Mouse (Mus musculus): ENCODE results near the gene Nme8.

Gene Nme8

GRCm38 (mm10) chr13:19649824-19650223 is 47.8 kb downstream of the Nme8 start:
- in situ Hi-C loops (cut with MboI; ENCODE audit: unreplicated experiment in 2 of 2) = loop anchor here (10.0 to 25.0 kb wide), 3 partner anchors 495 to 1588 kb away; no protein-coding TSS in a partner anchor

GRCm38 (mm10) chr13:19644225-19644624 is 53.4 kb downstream of the Nme8 start:
- in situ Hi-C loops (cut with MboI; ENCODE audit: unreplicated experiment in 2 of 2) = loop anchor here (5.0 to 10.0 kb wide), 4 partner anchors 38 to 489 kb away; no protein-coding TSS in a partner anchor

- in situ Hi-C loops (cut with MboI; ENCODE audit: unreplicated experiment in 2 of 2) = loop anchor here (5.0 to 10.0 kb wide), 4 partner anchors 39 to 489 kb away; no protein-coding TSS in a partner anchor
Measured at GRCm38 (mm10) chr13:19643519-19643918, 54.1 kb downstream of the Nme8 start.

GRCm38 (mm10) chr13:19640203-19640851 is 57.3 kb downstream of the Nme8 start:
- in situ Hi-C loops (cut with MboI; ENCODE audit: unreplicated experiment in 2 of 2) = loop anchor here (5.0 to 10.0 kb wide), 4 partner anchors 42 to 486 kb away; no protein-coding TSS in a partner anchor

- in situ Hi-C loops (cut with MboI; ENCODE audit: unreplicated experiment in 2 of 2) = loop anchor here (5.0 kb wide), 2 partner anchors 199 to 274 kb away; no protein-coding TSS in a partner anchor
Measured at GRCm38 (mm10) chr13:19636131-19636530, 61.5 kb downstream of the Nme8 start.

GRCm38 (mm10) chr13:19630768-19631709 is 66.6 kb downstream of the Nme8 start:
- in situ Hi-C loops (cut with MboI; ENCODE audit: unreplicated experiment in 2 of 2) = loop anchor here in 1 of 2 experiments (5.0 kb wide), 1 partner anchor 349 kb away; no protein-coding TSS in a partner anchor

GRCm38 (mm10) chr13:19626473-19626872 is 71.1 kb downstream of the Nme8 start:
- in situ Hi-C loops (cut with MboI; ENCODE audit: unreplicated experiment in 2 of 2) = loop anchor here in 1 of 2 experiments (10.0 kb wide), 1 partner anchor 172 kb away; no protein-coding TSS in a partner anchor

- in situ Hi-C loops (cut with MboI; ENCODE audit: unreplicated experiment in 2 of 2) = loop anchor here in 1 of 2 experiments (10.0 kb wide), 1 partner anchor 170 kb away; no protein-coding TSS in a partner anchor
Measured at GRCm38 (mm10) chr13:19624632-19625320, 72.8 kb downstream of the Nme8 start.

- in situ Hi-C loops (cut with MboI; ENCODE audit: unreplicated experiment in 2 of 2) = loop anchor here in 1 of 2 experiments (10.0 kb wide), 1 partner anchor 169 kb away; no protein-coding TSS in a partner anchor
Measured at GRCm38 (mm10) chr13:19623228-19623905, 74.2 kb downstream of the Nme8 start.

- in situ Hi-C loops (cut with MboI; ENCODE audit: unreplicated experiment in 2 of 2) = loop anchor here in 1 of 2 experiments (10.0 kb wide), 1 partner anchor 168 kb away; no protein-coding TSS in a partner anchor
Measured at GRCm38 (mm10) chr13:19622573-19623227, 74.9 kb downstream of the Nme8 start, which contains the start of gene Sfrp4. TSS of gene Sfrp4 (plus strand) at chr13:19623104.

- in situ Hi-C loops (cut with MboI; ENCODE audit: unreplicated experiment in 2 of 2) = no loop called here
Measured at GRCm38 (mm10) chr13:19619216-19619927, 78.2 kb downstream of the Nme8 start, which contains the start of gene Epdr1. TSS of gene Epdr1 (minus strand) at chr13:19619927.

GRCm38 (mm10) chr13:19618841-19619215 is 78.8 kb downstream of the Nme8 start:
- in situ Hi-C loops (cut with MboI; ENCODE audit: unreplicated experiment in 2 of 2) = no loop called here

- in situ Hi-C loops (cut with MboI; ENCODE audit: unreplicated experiment in 2 of 2) = no loop called here
Measured at GRCm38 (mm10) chr13:19618081-19618480, 79.5 kb downstream of the Nme8 start.

- in situ Hi-C loops (cut with MboI; ENCODE audit: unreplicated experiment in 2 of 2) = no loop called here
Measured at GRCm38 (mm10) chr13:19614311-19614710, 83.3 kb downstream of the Nme8 start.

GRCm38 (mm10) chr13:19613426-19613825 is 84.2 kb downstream of the Nme8 start:
- in situ Hi-C loops (cut with MboI; ENCODE audit: unreplicated experiment in 2 of 2) = no loop called here

GRCm38 (mm10) chr13:19612963-19613362 is 84.6 kb downstream of the Nme8 start:
- in situ Hi-C loops (cut with MboI; ENCODE audit: unreplicated experiment in 2 of 2) = no loop called here

- in situ Hi-C loops (cut with MboI; ENCODE audit: unreplicated experiment in 2 of 2) = no loop called here
Measured at GRCm38 (mm10) chr13:19612348-19612747, 85.2 kb downstream of the Nme8 start.

- in situ Hi-C loops (cut with MboI; ENCODE audit: unreplicated experiment in 2 of 2) = no loop called here
Measured at GRCm38 (mm10) chr13:19608120-19608519, 89.5 kb downstream of the Nme8 start.

Data from v-Abl transformed pro-B cells (cell line).